Mouse (Mus musculus): ENCODE data around the gene Cfap57. TPM values are rescaled to one million over a fixed set of nuclear protein-coding genes. Genes with fewer than 3 reads are reported as not detected.
"Not testable (repeated sequence)": the region's sequence is repeated elsewhere in the genome, so short reads cannot be mapped to it uniquely, and the experiment has no call there.

Cfap57 gene
- total RNA-seq, 2 experiments from 2014 or later, result 0.62 to 0.80 TPM

DNA sequence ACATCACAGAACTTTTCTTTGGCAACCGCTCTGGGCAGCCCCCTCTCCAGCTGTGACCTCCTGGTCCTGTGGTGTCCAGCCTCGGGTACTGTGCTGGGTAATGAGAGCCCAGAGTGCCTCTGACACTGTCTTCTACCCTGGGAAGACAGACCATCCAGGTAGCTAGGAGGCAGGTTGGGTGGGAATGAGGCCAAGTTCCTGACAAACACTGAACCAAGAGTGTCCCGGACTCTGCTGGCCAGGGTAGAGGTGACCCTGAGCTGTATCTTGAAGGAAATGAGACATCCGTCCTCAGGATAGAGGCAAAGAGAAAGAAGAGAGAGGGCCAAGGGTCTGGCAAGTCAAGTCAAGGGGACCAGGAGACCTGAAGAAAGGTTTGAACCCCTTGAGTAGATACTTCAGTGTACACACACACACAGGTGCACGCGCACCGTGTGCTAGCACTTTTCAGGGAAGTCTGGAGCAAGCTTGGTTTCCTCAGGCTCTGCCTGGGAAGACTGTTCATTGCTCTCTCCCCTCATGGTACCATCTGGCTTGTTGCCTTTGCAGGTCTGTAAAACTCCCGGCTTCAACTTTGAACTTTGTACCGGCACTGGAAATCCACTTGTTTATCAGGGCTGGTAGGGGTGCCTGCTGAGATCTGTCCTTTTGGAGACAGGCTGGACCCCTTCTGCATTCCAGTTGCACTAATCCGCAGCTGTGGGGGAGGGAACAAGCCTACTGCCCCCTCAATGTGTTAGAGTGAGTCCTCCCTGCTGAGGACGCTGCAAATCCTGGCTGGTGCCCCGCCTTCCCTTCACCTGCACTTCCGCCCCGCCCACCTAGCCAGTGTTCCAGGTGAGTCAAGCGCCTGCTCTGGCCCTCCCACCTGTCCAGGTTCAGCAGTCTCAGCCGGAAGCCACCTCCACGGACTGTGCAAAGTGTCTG lies 93.9 kb downstream of the Cfap57 start, which contains the start of gene 2610528J11Rik:
Gene 2610528J11Rik (plus strand): TSS at position 592 of the 927 bp plus-strand sequence.
- intact Hi-C loops (cut with DNase I), result no loop called here
- DNase-seq (ENCODE audit: low spot score in 2 of 2), result no peak

DNA sequence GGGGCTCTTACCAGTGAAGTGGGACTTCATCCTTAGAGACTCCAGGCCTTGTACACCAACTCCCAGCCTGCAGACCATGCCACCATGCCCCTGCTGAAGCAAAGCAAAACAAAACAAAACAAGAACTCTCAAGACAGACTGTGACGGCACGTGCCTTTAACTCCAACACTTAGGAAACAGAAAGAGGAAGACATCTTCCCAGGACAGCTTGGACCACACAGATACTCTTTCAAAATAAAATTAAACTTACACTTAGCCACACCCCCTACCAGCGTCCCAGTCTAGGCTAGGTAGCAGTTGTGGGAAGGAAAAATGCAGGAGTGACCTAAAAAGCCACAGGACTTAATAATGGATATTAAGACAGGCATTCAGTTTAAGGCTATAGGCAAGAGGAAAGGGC lies 94.8 kb downstream of the Cfap57 start:
- intact Hi-C loops (cut with DNase I), result no loop called here
- DNase-seq (ENCODE audit: low spot score in 2 of 2), result no peak

DNA sequence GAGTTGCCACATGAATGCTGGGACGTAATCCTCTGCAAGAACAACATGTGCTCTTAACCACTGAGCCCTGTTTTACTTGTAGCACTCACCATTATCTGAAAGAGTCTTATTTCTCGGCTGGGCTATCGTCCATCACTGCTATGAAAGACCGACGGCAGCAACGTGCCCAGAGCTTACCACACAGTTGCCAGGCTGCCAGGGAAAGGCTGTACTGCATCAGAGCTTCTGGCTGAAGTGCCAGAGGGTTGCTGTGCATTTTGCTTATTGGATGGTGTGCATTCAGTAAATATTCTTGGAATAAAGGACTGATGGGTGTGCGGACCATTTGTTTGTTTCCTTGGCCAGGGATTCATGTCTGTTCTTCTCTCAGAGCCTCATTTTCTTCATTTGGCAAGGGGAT lies 96.6 kb downstream of the Cfap57 start:
- no peak for DNase-seq (ENCODE audit: low spot score in 2 of 2)
- intact Hi-C loops (cut with DNase I), result no loop called here

DNA sequence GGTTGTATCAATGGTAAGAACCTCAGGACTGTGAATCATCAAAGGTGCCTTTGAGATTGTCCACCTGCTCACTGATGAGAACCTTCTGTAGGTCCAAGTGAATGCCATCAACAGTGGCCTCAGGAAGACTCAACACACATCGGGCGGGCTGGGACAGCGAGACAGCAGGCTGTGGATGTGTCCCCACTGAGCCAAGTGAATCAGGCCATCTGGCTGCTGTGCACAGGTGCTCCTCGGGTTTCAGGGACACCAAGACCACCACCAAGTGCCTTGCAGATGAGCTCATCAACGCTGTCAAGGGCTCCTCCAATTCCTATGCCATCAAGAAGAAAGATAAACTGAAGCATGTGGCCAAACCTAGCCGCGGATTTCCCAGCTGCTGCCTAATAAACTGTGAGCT lies 98.3 kb downstream of the Cfap57 start:
- no peak for DNase-seq (ENCODE audit: low spot score in 2 of 2)
- intact Hi-C loops (cut with DNase I), result no loop called here

DNA sequence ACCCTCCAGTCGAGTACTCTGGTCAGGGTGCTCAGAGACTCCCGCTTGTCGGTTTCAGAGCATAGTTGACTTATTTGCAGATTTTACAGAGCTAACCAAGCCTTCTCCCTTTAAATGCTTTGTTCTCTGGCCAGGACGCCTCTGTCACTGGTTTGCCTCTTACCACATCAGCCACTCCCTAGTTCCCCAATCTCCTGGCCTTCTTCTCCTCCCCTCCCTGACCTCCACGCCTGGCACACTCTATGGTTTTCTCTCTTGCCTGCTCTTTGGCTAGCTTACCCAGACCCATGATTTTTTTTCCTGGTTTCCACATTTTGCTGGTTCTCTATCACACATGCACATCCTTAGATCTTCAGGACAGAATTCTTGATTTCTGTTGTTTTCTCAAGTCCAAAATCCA lies 102.4 kb downstream of the Cfap57 start:
- intact Hi-C loops (cut with DNase I), result no loop called here
- DNase-seq (ENCODE audit: low spot score in 2 of 2), result no peak

DNA sequence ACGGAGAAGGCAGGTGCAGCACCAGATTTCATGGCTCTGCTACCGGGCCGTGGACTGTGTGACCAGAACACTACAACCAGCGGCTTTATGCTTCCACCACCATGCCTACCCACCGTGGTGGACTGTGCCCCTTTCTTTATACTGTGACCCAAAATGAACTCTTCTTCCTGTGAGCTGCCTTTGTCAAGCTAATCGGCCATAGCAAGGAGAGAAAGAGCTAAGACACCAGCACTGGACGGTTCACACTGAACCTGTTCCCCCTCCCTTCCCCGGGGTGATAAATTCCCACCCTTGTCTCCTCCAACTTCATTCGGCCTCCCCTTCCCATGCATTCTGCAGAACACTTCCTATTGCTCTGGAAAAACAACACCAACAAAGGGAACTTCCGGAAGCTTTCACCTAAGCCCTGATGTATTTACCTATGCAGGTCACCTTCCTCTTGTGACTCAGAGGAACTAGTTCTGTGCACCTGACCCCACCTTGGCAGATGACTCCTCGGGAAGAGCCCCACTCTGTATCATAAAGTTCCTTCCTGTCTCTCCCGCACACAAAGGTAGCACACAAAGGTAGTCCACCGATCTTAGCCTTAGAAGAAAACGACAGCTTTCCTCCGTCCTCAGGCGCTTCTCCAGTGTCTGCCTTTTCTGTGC lies 103.0 kb downstream of the Cfap57 start:
- peak in 1 of 2 experiments; percentile 12 for DNase-seq (ENCODE audit: low spot score in 2 of 2)
- intact Hi-C loops (cut with DNase I), result no loop called here

DNA sequence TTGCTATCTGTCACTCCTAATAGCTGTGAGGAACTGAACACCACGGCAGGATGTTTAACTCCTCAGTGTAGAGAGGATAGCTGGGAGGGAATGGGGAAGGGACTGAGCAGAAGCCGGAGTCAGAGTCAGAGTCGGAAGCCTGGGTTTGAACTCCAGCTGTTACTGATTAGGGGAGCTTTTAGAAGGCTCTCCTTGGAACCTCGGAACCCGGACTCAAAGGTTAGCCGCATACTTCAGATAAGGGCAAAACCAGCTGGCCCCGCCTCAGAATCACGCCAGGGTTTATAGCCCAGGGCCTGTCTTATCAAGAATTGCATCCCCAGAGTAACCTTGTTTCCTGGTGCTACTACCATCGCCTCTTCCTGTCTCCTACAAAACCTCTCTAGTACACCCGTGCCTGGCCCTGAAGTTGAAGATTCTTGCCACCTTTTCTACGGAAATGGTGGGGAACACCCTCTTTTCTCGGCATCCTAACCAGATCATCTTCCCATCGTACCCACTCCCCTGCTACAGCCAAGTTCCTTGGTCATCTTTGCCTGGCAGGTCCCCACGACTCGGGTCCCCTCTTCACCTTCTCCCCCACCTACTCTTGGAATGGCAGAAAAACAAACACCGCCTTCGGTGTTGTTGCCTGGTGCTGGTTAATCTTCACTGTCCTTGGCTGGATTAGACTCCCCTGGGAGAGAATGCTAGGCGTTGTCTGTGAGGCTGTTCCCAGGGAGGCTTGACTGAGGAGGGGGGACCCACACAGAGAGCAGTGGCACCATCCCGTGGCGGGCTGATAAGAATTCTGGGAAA lies 103.7 kb downstream of the Cfap57 start:
- no peak for DNase-seq (ENCODE audit: low spot score in 2 of 2)
- intact Hi-C loops (cut with DNase I), result no loop called here

DNA sequence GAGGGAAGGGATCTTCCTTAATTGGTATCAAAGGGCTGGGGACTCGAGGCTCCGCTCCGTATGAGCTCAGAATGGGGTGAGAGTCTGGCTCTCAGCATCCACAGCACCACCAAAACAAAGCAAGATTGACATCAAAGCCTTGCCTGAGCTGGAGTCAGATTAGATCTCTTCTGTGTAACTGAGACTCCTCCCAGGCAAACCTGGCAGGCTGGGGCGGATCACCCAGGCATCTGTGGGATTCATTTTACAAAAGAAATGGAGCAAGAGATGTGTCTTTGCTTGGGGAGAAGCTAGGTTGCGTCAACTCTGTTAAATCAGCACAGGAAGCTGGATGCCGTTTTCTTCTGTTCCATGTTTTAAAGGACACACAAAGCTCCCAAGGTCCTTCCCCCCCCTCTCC lies 111.5 kb downstream of the Cfap57 start:
- no peak for DNase-seq (ENCODE audit: low spot score in 2 of 2)
- intact Hi-C loops (cut with DNase I), result loop anchor here (10.0 kb wide), 1 partner anchor 54 kb away; the partner anchor contains the start of gene Mpl

DNA sequence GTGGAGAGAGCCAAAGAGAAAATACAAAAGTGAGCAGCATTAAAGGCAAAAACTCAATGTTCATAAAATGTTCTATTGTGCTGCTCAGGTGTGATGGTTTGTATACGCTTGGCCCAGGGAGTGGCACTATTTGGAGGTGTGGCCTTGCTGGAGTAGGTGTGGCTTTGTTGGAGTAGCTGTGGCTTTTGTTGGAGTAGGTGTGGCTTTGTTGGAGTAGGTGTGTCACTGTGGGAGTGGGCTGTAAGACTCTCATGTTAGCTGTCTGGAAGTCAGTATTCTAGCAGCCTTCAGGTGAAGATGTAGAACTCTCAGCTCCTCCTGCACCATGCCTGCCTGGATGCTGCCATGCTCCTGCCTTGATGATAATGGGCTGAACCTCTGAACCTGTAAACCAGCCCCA lies 113.4 kb downstream of the Cfap57 start:
- DNase-seq (ENCODE audit: low spot score in 2 of 2), result not testable (repeated sequence)
- intact Hi-C loops (cut with DNase I), result loop anchor here (10.0 kb wide), 1 partner anchor 52 kb away; the partner anchor contains the start of gene Mpl

DNA sequence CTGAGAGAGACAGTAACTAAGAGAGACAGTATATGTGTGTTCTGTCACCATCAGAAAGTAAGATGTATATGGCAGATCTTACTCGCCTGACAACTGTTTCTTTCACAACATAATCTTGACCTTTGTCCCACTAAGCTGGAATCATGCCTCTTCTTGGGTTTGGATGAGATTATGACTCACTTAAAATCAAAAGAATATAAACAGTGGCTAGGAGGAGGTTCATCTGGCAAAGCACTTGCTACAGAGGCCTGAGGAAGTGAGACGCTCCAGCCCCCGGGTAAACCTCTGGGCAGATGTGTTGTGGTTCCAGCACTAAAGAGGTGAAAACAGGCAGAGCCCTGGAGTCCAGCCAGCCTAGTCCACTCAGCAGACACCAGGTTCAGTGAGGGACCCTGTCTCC lies 115.0 kb downstream of the Cfap57 start:
- intact Hi-C loops (cut with DNase I), result loop anchor here (10.0 kb wide), 1 partner anchor 51 kb away; the partner anchor contains the start of gene Mpl
- no peak for DNase-seq (ENCODE audit: low spot score in 2 of 2)

Other genes starting within 250 kb of the Cfap57 start
- 10 to 100 TPM; 36.3 to 38.6 TPM for gene Szt2, start 211.5 kb downstream of the Cfap57 start, total RNA-seq (2021)
- 10 to 100 TPM; 63.9 to 70.0 TPM for gene Med8, start 211.4 kb downstream of the Cfap57 start, total RNA-seq (2021)
- gene Elovl1, start 192.7 kb downstream of the Cfap57 start, total RNA-seq (2021), result 10 to 100 TPM; 21.4 to 22.4 TPM
- gene Cdc20, start 183.4 kb downstream of the Cfap57 start, total RNA-seq (2021), result 1 to 10 TPM; 2.4 to 3.0 TPM
- under 1 TPM; 0.51 to 0.55 TPM for gene Mpl, start 163.3 kb downstream of the Cfap57 start, total RNA-seq (2021)
- 10 to 100 TPM; 12.5 to 14.8 TPM for gene Tie1, start 130.7 kb downstream of the Cfap57 start, total RNA-seq (2021)
- not detected for gene 2610528J11Rik, start 93.8 kb downstream of the Cfap57 start, total RNA-seq (2021)
- gene Tmem125, start 76.7 kb downstream of the Cfap57 start, total RNA-seq (2021), result 1 to 10 TPM; 6.0 to 7.9 TPM
- gene Ebna1bp2, start within 50 bp of the Cfap57 start, total RNA-seq (2021), result 10 to 100 TPM; 48.4 to 57.7 TPM
- not detected for gene Olfr62, start 38.2 kb upstream of the Cfap57 start, total RNA-seq (2021)
- not detected for gene Olfr1342, start 72.0 kb upstream of the Cfap57 start, total RNA-seq (2021)
- not detected for gene Olfr1341, start 82.7 kb upstream of the Cfap57 start, total RNA-seq (2021)
- not detected for gene Olfr1340, start 99.4 kb upstream of the Cfap57 start, total RNA-seq (2021)
- gene Olfr1339, start 111.4 kb upstream of the Cfap57 start, total RNA-seq (2021), result not detected
- gene Olfr1338, start 138.0 kb upstream of the Cfap57 start, total RNA-seq (2021), result not detected
- gene Olfr1337, start 161.8 kb upstream of the Cfap57 start, total RNA-seq (2021), result not detected
- gene Olfr1335, start 189.2 kb upstream of the Cfap57 start, total RNA-seq (2021), result not detected
- gene Olfr1333, start 215.5 kb upstream of the Cfap57 start, total RNA-seq (2021), result not detected
- not detected for gene Olfr1331, start 243.9 kb upstream of the Cfap57 start, total RNA-seq (2021)

Measured in left cerebral cortex, postnatal 14 days (tissue).